Mouse (Mus musculus) intestine, embryonic 14.5 days (tissue): ENCODE measurements around the gene 4933411K16Rik. TPM values are rescaled to one million over a fixed set of nuclear protein-coding genes. Genes with fewer than 3 reads are reported as not detected.

Experiments
- ATAC-seq: fragments of 200-750 bp; cut with Nextera tagmentation; replicated peaks from 2 replicates; pipeline ENCODE4 v1.8.0; 2017; ENCODE audit warnings: low read depth, moderate number of reproducible peaks, moderate TSS enrichment, moderate library complexity; ENCODE audit not compliant: low FRiP score, low TSS enrichment
- DNase-seq: peaks from one replicate; pipeline ENCODE4 v3.0.0-alpha.2; 2018; ENCODE audit warnings: low spot score
- H3K27ac ChIP-seq: fragments of 300-500 bp; sonication (generic); 2 replicates; pipeline ENCODE4 v1.5.1; 2014; ENCODE audit warnings: low read depth, mild to moderate bottlenecking, control low read depth
- H3K27me3 ChIP-seq: fragments of 300-500 bp; sonication (generic); replicated peaks from 2 replicates; pipeline ENCODE4 v1.6.1; 2014; ENCODE audit warnings: low read length, control low read depth; ENCODE audit not compliant: control insufficient read depth, insufficient read depth
- H3K36me3 ChIP-seq: fragments of 300-500 bp; sonication (generic); 2 replicates; pipeline ENCODE4 v1.6.1; 2014; ENCODE audit warnings: low read length, control low read depth; ENCODE audit not compliant: control insufficient read depth, insufficient read depth
- H3K4me1 ChIP-seq: fragments of 300-500 bp; sonication (generic); replicated peaks from 2 replicates; pipeline ENCODE4 v1.6.1; 2014; ENCODE audit warnings: low read length, control low read depth, mixed read lengths; ENCODE audit not compliant: control insufficient read depth, insufficient read depth
- H3K4me2 ChIP-seq: fragments of 300-500 bp; sonication (generic); 2 replicates; pipeline ENCODE4 v1.6.1; 2014; ENCODE audit warnings: low read length
- H3K4me3 ChIP-seq: fragments of 300-500 bp; sonication (generic); 2 replicates; pipeline ENCODE4 v1.5.1; 2014; ENCODE audit warnings: low read depth, low read length, control low read depth, mixed read lengths
- H3K9ac ChIP-seq: fragments of 300-500 bp; sonication (generic); 2 replicates; pipeline ENCODE4 v1.6.1; 2014; ENCODE audit warnings: mild to moderate bottlenecking, low read length
- H3K9me3 ChIP-seq: fragments of 300-500 bp; sonication (generic); 2 replicates; pipeline ENCODE4 v1.6.1; 2016; ENCODE audit warnings: low read length, control low read depth; ENCODE audit not compliant: control insufficient read depth
- WGBS: fragments of 180-500 bp; shearing (Covaris S2); extraction: QIAGEN DNeasy Blood & Tissue Kit; methylation state at CpG from one replicate; pipeline ENCODE4 v1.1.7; 2014; 5-methylcytosine and 5-hydroxymethylcytosine counted together
- polyA plus RNA-seq: library from polyadenylated mRNA; unstranded; fragments of >200 nt; fragmentation: Nextera tagmentation; extraction: Ambion mirVana; gene quantifications from 2 replicates; pipeline ENCODE4 v1.2.1, GENCODE M21; 2014

The 4933411K16Rik gene
- polyA plus RNA-seq: 0.13 TPM in 1 of 2 replicates, not detected in the other

GRCm38 (mm10) chr19:42051948-42052347, at the start of gene 4933411K16Rik:
4933411K16Rik (plus strand) TSS chr19:42052248.
- Histone ChIP-seq H3K9ac (no peak within 1 kb of the TSS), H3K4me2 (no peak within 1 kb of the TSS), H3K27me3 (no peaks in the 10 kb centered on the region), H3K27ac (no peak within 1 kb of the TSS), H3K4me3 (no peak within 1 kb of the TSS), H3K4me1 (no peaks in the 10 kb centered on the region), H3K36me3 (no peaks in the 10 kb centered on the region), H3K9me3 (no peaks in the 10 kb centered on the region)
- DNase-seq: no peak
- WGBS: 60% methylated on average over 4 of the region's 4 CpGs
- ATAC-seq: no peak

- H3K4me3 ChIP-seq: no peak overlapping the region
- ATAC-seq: no peak
- H3K27ac ChIP-seq: peak overlapping the region; percentile 33; the same call in 1 of the 2 replicates
- WGBS: 47% methylated on average over 6 of the region's 6 CpGs
- no peaks in the 10 kb centered on the region for H3K27me3 ChIP-seq
- H3K4me1 ChIP-seq: peaks cover 26% of the 10 kb centered on the region
- no peak overlapping the region for H3K9ac ChIP-seq
- no peaks in the 10 kb centered on the region for H3K36me3 ChIP-seq
- H3K4me2 ChIP-seq: no peak overlapping the region
- no peak for DNase-seq
- no peaks in the 10 kb centered on the region for H3K9me3 ChIP-seq
Measured at GRCm38 (mm10) chr19:42004258-42004657, 47.8 kb upstream of the 4933411K16Rik start.

DNA sequence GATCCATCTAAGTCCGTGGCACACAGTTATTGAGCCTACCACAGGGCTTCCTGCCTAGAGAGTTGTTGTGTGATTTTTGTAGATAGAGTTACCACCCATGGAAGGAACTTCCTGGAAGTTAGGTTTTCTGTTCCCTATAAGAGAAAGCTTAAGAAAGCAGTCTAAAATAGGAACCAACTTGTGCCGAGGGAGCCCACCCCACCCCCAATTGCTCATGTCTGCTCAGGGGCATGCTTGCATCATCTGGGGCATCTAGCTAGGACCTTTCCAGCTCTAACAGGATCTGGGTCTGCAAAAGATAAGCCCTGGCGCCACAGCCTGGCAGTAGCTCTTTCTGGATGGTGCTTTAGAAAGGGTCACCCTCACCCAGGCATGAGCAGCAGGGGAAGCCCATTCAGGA, 46.4 kb upstream of the 4933411K16Rik start:
- Histone ChIP-seq H3K9me3 (no peaks in the 10 kb centered on the region), H3K9ac (no peak overlapping the region)
- ATAC-seq: no peak

GRCm38 (mm10) chr19:42006568-42006967, 45.5 kb upstream of the 4933411K16Rik start:
- Histone ChIP-seq H3K27me3 (no peaks in the 10 kb centered on the region), H3K27ac (no peak overlapping the region), H3K36me3 (no peaks in the 10 kb centered on the region), H3K9me3 (no peaks in the 10 kb centered on the region), H3K4me2 (no peak overlapping the region), H3K9ac (no peak overlapping the region), H3K4me3 (no peak overlapping the region), H3K4me1 (peaks cover 8% of the 10 kb centered on the region)
- ATAC-seq: no peak
- DNase-seq: no peak
- WGBS: 58% methylated on average over 8 of the region's 8 CpGs

More for the DNA sequence above, 46.4 kb upstream of the 4933411K16Rik start:
- Histone ChIP-seq H3K36me3 (no peaks in the 10 kb centered on the region), H3K4me3 (no peak overlapping the region), H3K27ac (no peak overlapping the region), H3K4me1 (peaks cover 17% of the 10 kb centered on the region), H3K27me3 (no peaks in the 10 kb centered on the region), H3K4me2 (no peak overlapping the region)
- DNase-seq: no peak
- 80% methylated on average over 3 of the region's 3 CpGs for WGBS

- Histone ChIP-seq H3K4me2 (no peak overlapping the region), H3K9ac (no peak overlapping the region), H3K4me3 (no peak overlapping the region), H3K9me3 (no peaks in the 10 kb centered on the region), H3K27me3 (no peaks in the 10 kb centered on the region), H3K4me1 (peaks cover 7% of the 10 kb centered on the region; the same call in 1 of the 2 replicates), H3K36me3 (no peaks in the 10 kb centered on the region), H3K27ac (no peak overlapping the region)
- 55% methylated on average over 3 of the region's 3 CpGs for WGBS
- no peak for ATAC-seq
- no peak for DNase-seq
Measured at GRCm38 (mm10) chr19:42008586-42008985, 43.5 kb upstream of the 4933411K16Rik start.

DNA sequence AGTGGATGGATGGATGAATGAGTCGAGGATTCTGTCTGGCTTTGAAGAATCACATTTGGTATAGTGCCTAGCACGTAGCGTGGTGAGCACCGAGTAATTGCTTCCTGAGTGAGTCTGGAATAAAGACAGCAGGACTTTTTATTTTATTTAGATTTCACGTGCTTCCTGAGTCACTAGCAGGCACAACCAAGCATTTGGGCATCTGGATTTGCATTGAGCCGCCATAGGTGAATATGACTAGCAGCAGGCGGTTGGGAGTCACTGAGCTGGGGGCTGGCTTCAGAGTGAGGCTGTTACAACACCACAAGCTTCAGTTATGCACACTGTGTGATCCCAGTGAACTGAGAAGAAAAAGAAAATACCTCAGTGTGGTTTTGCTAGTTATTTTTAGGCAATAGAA, 43.0 kb upstream of the 4933411K16Rik start:
- Histone ChIP-seq H3K4me3 (no peak overlapping the region), H3K27me3 (no peaks in the 10 kb centered on the region), H3K9ac (no peak overlapping the region), H3K36me3 (no peaks in the 10 kb centered on the region), H3K27ac (no peak overlapping the region), H3K9me3 (no peaks in the 10 kb centered on the region), H3K4me2 (no peak overlapping the region), H3K4me1 (peaks cover 7% of the 10 kb centered on the region; the same call in 1 of the 2 replicates)
- 29% methylated on average over 7 of the region's 7 CpGs for WGBS
- no peak for DNase-seq
- ATAC-seq: no peak

DNA sequence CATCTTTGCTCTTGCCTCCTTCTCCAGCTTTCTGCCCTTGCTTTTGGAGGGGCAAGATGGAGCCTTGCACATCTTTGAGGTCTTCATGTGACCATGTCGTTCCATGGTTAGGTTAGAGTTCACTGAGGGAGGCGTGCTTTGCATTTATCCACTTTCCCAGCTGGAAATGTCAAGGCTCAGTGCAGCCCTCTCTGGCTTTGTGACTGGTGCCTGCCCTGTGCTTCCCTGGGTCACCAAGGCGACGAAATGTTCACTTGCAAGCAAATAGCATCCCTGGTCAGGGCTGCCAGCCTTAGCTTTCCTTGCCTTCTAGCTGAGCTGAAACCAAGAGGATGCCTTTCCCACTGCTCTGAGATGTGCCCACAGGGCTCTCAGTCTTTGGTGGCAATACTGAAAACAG, 41.6 kb upstream of the 4933411K16Rik start:
- no peak overlapping the region for H3K9ac ChIP-seq
- no peaks in the 10 kb centered on the region for H3K36me3 ChIP-seq
- no peak overlapping the region for H3K4me2 ChIP-seq
- H3K27me3 ChIP-seq: no peaks in the 10 kb centered on the region
- no peak for DNase-seq
- ATAC-seq: no peak
- H3K4me1 ChIP-seq: peaks cover 5% of the 10 kb centered on the region; the same call in 1 of the 2 replicates
- no peak overlapping the region for H3K27ac ChIP-seq
- no peak overlapping the region for H3K4me3 ChIP-seq
- H3K9me3 ChIP-seq: no peaks in the 10 kb centered on the region
- 69% methylated on average over 4 of the region's 4 CpGs for WGBS

DNA sequence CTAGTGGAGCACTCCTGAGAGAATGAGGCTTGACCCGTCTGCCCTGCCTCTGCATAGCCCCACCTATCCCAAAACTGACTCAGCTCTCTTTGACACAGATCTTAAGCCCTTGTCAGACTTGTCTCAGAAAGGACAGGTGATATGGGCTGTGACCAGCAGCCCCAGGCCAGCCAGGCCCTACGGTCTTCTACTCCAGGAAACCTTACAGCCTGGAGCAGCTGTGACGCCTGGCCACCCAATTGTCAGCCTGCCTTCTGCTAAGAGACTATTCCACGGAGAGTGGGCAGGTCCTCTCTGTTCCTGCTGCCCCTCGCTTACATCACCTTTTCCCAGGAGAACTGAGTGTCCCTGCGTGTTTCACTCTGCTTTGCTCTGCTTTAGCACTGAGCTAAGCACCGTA, 40.9 kb upstream of the 4933411K16Rik start:
- ATAC-seq (no peak), DNase-seq (no peak)
- WGBS: 87% methylated on average over 7 of the region's 7 CpGs
- Histone ChIP-seq H3K9ac (no peak overlapping the region), H3K4me2 (no peak overlapping the region), H3K36me3 (no peaks in the 10 kb centered on the region), H3K4me3 (no peak overlapping the region), H3K9me3 (no peaks in the 10 kb centered on the region), H3K27ac (no peak overlapping the region), H3K27me3 (no peaks in the 10 kb centered on the region), H3K4me1 (peaks cover 5% of the 10 kb centered on the region; the same call in 1 of the 2 replicates)

DNA sequence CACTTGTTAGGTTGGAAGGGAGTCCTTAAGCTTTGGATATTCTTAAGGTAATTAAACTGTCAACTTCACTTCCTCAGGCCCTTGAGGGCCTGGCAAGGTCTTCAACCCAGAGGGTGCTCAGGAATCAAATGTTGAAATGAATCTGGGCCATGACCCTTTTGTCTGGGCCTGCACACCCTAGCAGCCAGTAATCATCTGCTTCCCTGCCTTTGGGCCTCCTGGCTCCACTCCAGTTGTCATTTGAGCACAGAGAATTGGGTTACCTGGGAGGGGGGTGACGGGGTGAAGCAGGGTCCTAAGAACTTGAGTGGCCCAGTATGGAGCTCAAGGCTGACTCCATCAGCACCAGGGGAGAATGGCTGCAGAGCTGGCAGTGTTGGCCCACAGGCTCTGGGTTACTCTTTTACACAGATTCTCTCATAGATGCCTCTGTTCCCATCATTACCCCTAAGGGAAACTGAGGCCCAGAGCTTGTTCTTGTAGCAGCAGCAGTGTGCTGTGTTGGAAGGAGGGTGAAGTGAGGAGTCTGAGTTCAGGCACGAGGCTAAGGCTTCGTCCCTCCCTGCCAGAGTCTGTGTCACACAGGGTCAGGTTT, 37.7 kb upstream of the 4933411K16Rik start:
- Histone ChIP-seq H3K4me1 (peaks cover 3% of the 10 kb centered on the region; the same call in 1 of the 2 replicates), H3K4me2 (no peak overlapping the region), H3K36me3 (no peaks in the 10 kb centered on the region), H3K9ac (no peak overlapping the region), H3K27me3 (no peaks in the 10 kb centered on the region), H3K9me3 (no peaks in the 10 kb centered on the region), H3K4me3 (no peak overlapping the region), H3K27ac (no peak overlapping the region)
- ATAC-seq: no peak
- 85% methylated on average over 3 of the region's 3 CpGs for WGBS
- no peak for DNase-seq
